Mouse (Mus musculus): ENCODE measurements around the gene Gm5890. TPM values are rescaled to one million over a fixed set of nuclear protein-coding genes. Genes with fewer than 3 reads are reported as not detected.

Gene Gm5890
- polyA plus RNA-seq (2015; fragmentation: Illumina TruSeq; extraction: RNeasy Lipid Tissue Mini Kit (QIAGEN cat#74804); ENCODE audit: insufficient read depth, low read depth, low replicate concordance), result not detected

DNA sequence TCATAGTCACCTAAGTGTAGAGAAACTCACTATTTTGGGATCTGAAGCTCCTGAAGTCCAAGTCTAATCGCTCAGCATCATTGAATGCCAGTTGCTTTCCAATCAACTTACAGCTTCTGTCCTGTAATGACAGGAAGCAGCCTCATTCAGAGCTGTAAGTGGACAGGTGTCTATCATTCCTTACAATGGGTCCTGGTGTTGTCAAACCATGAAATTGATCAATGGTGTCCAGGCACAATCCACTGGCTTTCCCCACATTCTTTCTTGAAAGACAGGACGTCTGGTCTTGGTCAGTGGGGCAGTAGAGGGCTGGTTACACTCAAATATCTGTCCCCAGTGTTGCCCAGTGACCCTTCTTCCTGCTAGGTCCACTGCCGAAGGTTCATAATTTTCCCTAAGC is at the start of gene Gm5890:
TSS of gene Gm5890 (minus strand) at position 101 of the 400 bp plus-strand sequence.

DNA sequence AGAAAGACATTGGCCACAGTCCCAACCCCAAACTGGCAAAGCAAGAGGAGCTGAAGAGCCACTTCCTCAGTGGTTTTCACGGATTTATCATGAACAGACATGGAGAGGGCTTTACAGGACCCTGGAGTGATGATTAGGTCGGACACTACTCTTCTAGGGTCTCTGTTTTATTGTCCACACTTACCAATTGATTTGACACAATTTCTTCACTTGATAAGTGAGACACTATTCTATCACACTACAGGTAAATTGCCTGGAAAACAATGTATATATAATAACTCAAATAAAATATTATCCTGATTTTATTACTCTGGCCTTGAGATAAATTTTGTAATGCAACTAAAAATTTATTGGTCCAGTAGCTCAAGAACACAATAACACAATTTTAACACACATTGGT is 28.9 kb downstream of the Gm5890 start, which contains the start of gene Gm4498:
TSS of gene Gm4498 (minus strand) at position 101 of the 400 bp plus-strand sequence.

Other genes with a start within 250 kb of the Gm5890 start
- gene Vmn1r91, start 163.2 kb downstream of the Gm5890 start, polyA plus RNA-seq (2015; fragmentation: Illumina TruSeq; extraction: RNeasy Lipid Tissue Mini Kit (QIAGEN cat#74804); ENCODE audit: insufficient read depth, low read depth, low replicate concordance), result not detected
- gene Gm16442, start 140.3 kb downstream of the Gm5890 start, polyA plus RNA-seq (2015; fragmentation: Illumina TruSeq; extraction: RNeasy Lipid Tissue Mini Kit (QIAGEN cat#74804); ENCODE audit: insufficient read depth, low read depth, low replicate concordance), result not detected
- not detected for gene Vmn1r93, start 123.7 kb downstream of the Gm5890 start, polyA plus RNA-seq (2015; fragmentation: Illumina TruSeq; extraction: RNeasy Lipid Tissue Mini Kit (QIAGEN cat#74804); ENCODE audit: insufficient read depth, low read depth, low replicate concordance)
- not detected for gene Vmn1r94, start 94.5 kb downstream of the Gm5890 start, polyA plus RNA-seq (2015; fragmentation: Illumina TruSeq; extraction: RNeasy Lipid Tissue Mini Kit (QIAGEN cat#74804); ENCODE audit: insufficient read depth, low read depth, low replicate concordance)
- not detected for gene Vmn1r95, start 69.1 kb downstream of the Gm5890 start, polyA plus RNA-seq (2015; fragmentation: Illumina TruSeq; extraction: RNeasy Lipid Tissue Mini Kit (QIAGEN cat#74804); ENCODE audit: insufficient read depth, low read depth, low replicate concordance)
- not detected for gene Gm6164, start 57.2 kb downstream of the Gm5890 start, polyA plus RNA-seq (2015; fragmentation: Illumina TruSeq; extraction: RNeasy Lipid Tissue Mini Kit (QIAGEN cat#74804); ENCODE audit: insufficient read depth, low read depth, low replicate concordance)
- gene Gm4498, start 29.0 kb downstream of the Gm5890 start, polyA plus RNA-seq (2015; fragmentation: Illumina TruSeq; extraction: RNeasy Lipid Tissue Mini Kit (QIAGEN cat#74804); ENCODE audit: insufficient read depth, low read depth, low replicate concordance), result not detected
- not detected for gene Gm4133, start 71.2 kb upstream of the Gm5890 start, polyA plus RNA-seq (2015; fragmentation: Illumina TruSeq; extraction: RNeasy Lipid Tissue Mini Kit (QIAGEN cat#74804); ENCODE audit: insufficient read depth, low read depth, low replicate concordance)
- not detected for gene Gm5728, start 112.6 kb upstream of the Gm5890 start, polyA plus RNA-seq (2015; fragmentation: Illumina TruSeq; extraction: RNeasy Lipid Tissue Mini Kit (QIAGEN cat#74804); ENCODE audit: insufficient read depth, low read depth, low replicate concordance)
- not detected for gene Vmn1r100, start 155.1 kb upstream of the Gm5890 start, polyA plus RNA-seq (2015; fragmentation: Illumina TruSeq; extraction: RNeasy Lipid Tissue Mini Kit (QIAGEN cat#74804); ENCODE audit: insufficient read depth, low read depth, low replicate concordance)
- not detected for gene Vmn1r101, start 179.8 kb upstream of the Gm5890 start, polyA plus RNA-seq (2015; fragmentation: Illumina TruSeq; extraction: RNeasy Lipid Tissue Mini Kit (QIAGEN cat#74804); ENCODE audit: insufficient read depth, low read depth, low replicate concordance)
- not detected for gene Gm10670, start 212.1 kb upstream of the Gm5890 start, polyA plus RNA-seq (2015; fragmentation: Illumina TruSeq; extraction: RNeasy Lipid Tissue Mini Kit (QIAGEN cat#74804); ENCODE audit: insufficient read depth, low read depth, low replicate concordance)
- not detected for gene Vmn1r103, start 247.7 kb upstream of the Gm5890 start, polyA plus RNA-seq (2015; fragmentation: Illumina TruSeq; extraction: RNeasy Lipid Tissue Mini Kit (QIAGEN cat#74804); ENCODE audit: insufficient read depth, low read depth, low replicate concordance)